Comparison of ENCODE assay signal across 16 mouse cellular contexts in genomic region chr12:12906771-12907170, GRCm38 (mm10). TPM values are rescaled to one million over a fixed set of nuclear protein-coding genes. Genes with fewer than 3 reads are reported as not detected.
DNase-seq lines count a peak whose midpoint lies in the region; ATAC-seq and TF ChIP-seq lines count a peak whose summit lies in the region.
"Had no signal": no experiment of that assay in that cellular context is flagged by ENCODE, and none has a peak within 500 bp of the region (broad histone marks: within the 10 kb centered on the region; RNA-seq: fewer than 3 reads in every experiment).

No protein-coding gene starts in this region.

- TF ChIP-seq CTCF in liver, postnatal 0 days (IDR thresholded peaks at IDR 0.05; ENCODE audit: low read depth), result no peak

- no peaks in the 10 kb centered on the region for H3K9me3 ChIP-seq in kidney, embryonic 16.5 days (ENCODE audit: low read length)
- no peaks in the 10 kb centered on the region for H3K9me3 ChIP-seq in kidney, embryonic 14.5 days (ENCODE audit: control insufficient read depth, low read length)
- no peaks in the 10 kb centered on the region for H3K9me3 ChIP-seq in neural tube, embryonic 13.5 days
- H3K9me3 ChIP-seq in forebrain, embryonic 13.5 days (replicated peaks), result no peaks in the 10 kb centered on the region
- no peaks in the 10 kb centered on the region for H3K9me3 ChIP-seq in limb, embryonic 10.5 days (replicated peaks)
- no peaks in the 10 kb centered on the region for H3K9me3 ChIP-seq in liver, postnatal 0 days (ENCODE audit: low read length)

- no peak for TF ChIP-seq EP300 in liver, postnatal 0 days (IDR thresholded peaks at IDR 0.05; ENCODE audit: low read depth)

- WGBS in kidney, embryonic 16.5 days, result 39% methylated on average over 6 of the region's 6 CpGs
- 42% methylated on average over 6 of the region's 6 CpGs for WGBS in kidney, embryonic 14.5 days
- WGBS in neural tube, embryonic 13.5 days, result 49% methylated on average over 6 of the region's 6 CpGs
- 57% methylated on average over 6 of the region's 6 CpGs for WGBS in forebrain, embryonic 13.5 days
- 30% methylated on average over 6 of the region's 6 CpGs for WGBS in limb, embryonic 10.5 days
- 55% methylated on average over 6 of the region's 6 CpGs for WGBS in liver, postnatal 0 days (ENCODE audit: insufficient replicate concordance)

- no peaks in the 10 kb centered on the region for H3K36me3 ChIP-seq in kidney, embryonic 16.5 days (ENCODE audit: insufficient read depth, low read length)
- H3K36me3 ChIP-seq in kidney, embryonic 14.5 days (ENCODE audit: control insufficient read depth, insufficient read depth, low read length), result no peaks in the 10 kb centered on the region
- H3K36me3 ChIP-seq in neural tube, embryonic 13.5 days, result no peaks in the 10 kb centered on the region
- no peaks in the 10 kb centered on the region for H3K36me3 ChIP-seq in forebrain, embryonic 13.5 days (ENCODE audit: poor library complexity, severe bottlenecking)
- no peaks in the 10 kb centered on the region for H3K36me3 ChIP-seq in limb, embryonic 10.5 days
- H3K36me3 ChIP-seq in liver, postnatal 0 days (replicated peaks; ENCODE audit: insufficient read depth, low read length), result no peaks in the 10 kb centered on the region

- H3K27ac ChIP-seq in kidney, embryonic 16.5 days (ENCODE audit: low read length), result 0 out of 2 replicates have a peak overlapping the region, but pooled peaks have one; percentile 1
- H3K27ac ChIP-seq in kidney, embryonic 14.5 days (ENCODE audit: low read depth, low read length), result no peak overlapping the region
- peak overlapping the region; percentile 52 for H3K27ac ChIP-seq in neural tube, embryonic 13.5 days (replicated peaks)
- H3K27ac ChIP-seq in forebrain, embryonic 13.5 days, result peak overlapping the region; percentile 59
- peak overlapping the region; percentile 75 for H3K27ac ChIP-seq in limb, embryonic 10.5 days
- H3K27ac ChIP-seq in liver, postnatal 0 days (ENCODE audit: low read depth), result no peak overlapping the region
- H3K27ac ChIP-seq: liver, embryonic 14.5 days had no signal

- no peak for DNase-seq in neural tube, embryonic 10.5 days (ENCODE audit: extremely low spot score, low spot score)
- peak; percentile 56 for DNase-seq in limb, embryonic 10.5 days (ENCODE audit: low spot score)
- DNase-seq in spleen, adult 12 weeks (ENCODE audit: low spot score), result no peak
- DNase-seq in liver, postnatal 0 days, result no peak
- DNase-seq: cerebellum, adult 8-10 months; gastrocnemius, postnatal 36 days; kidney, postnatal 4 days; layer of hippocampus, postnatal 36 days; thymus, adult 2 months had no signal

- H3K9ac ChIP-seq in kidney, embryonic 16.5 days (replicated peaks; ENCODE audit: low read length), result no peak overlapping the region
- no peak overlapping the region for H3K9ac ChIP-seq in kidney, embryonic 14.5 days (ENCODE audit: low read depth, low read length)
- no peak overlapping the region for H3K9ac ChIP-seq in neural tube, embryonic 13.5 days
- no peak overlapping the region for H3K9ac ChIP-seq in forebrain, embryonic 13.5 days
- H3K9ac ChIP-seq in liver, postnatal 0 days (replicated peaks), result no peak overlapping the region
- H3K9ac ChIP-seq: liver, embryonic 14.5 days had no signal

- no peak overlapping the region for H3K4me2 ChIP-seq in kidney, embryonic 16.5 days (replicated peaks; ENCODE audit: low read depth, low read length)
- H3K4me2 ChIP-seq in kidney, embryonic 14.5 days (replicated peaks; ENCODE audit: low read depth, low read length), result no peak overlapping the region
- no peak overlapping the region for H3K4me2 ChIP-seq in neural tube, embryonic 13.5 days
- H3K4me2 ChIP-seq in forebrain, embryonic 13.5 days, result no peak overlapping the region
- no peak overlapping the region for H3K4me2 ChIP-seq in liver, postnatal 0 days (ENCODE audit: low read depth, low read length)
- H3K4me2 ChIP-seq: heart, embryonic 11.5 days had no signal

- no peaks in the 10 kb centered on the region for H3K27me3 ChIP-seq in kidney, embryonic 16.5 days (ENCODE audit: insufficient read depth, low read length)
- no peaks in the 10 kb centered on the region for H3K27me3 ChIP-seq in kidney, embryonic 14.5 days (ENCODE audit: control insufficient read depth, insufficient read depth, low read length)
- no peaks in the 10 kb centered on the region for H3K27me3 ChIP-seq in neural tube, embryonic 13.5 days
- H3K27me3 ChIP-seq in forebrain, embryonic 13.5 days, result no peaks in the 10 kb centered on the region
- H3K27me3 ChIP-seq in limb, embryonic 10.5 days (ENCODE audit: low read depth, poor library complexity, severe bottlenecking), result no peaks in the 10 kb centered on the region
- H3K27me3 ChIP-seq in liver, postnatal 0 days (ENCODE audit: insufficient read depth, low read length), result no peaks in the 10 kb centered on the region

- ATAC-seq in kidney, embryonic 16.5 days (ENCODE audit: low FRiP score, low TSS enrichment), result no peak
- no peak for ATAC-seq in kidney, embryonic 14.5 days (ENCODE audit: low FRiP score, low TSS enrichment)
- ATAC-seq in neural tube, embryonic 13.5 days (ENCODE audit: low read depth), result no peak
- no peak for ATAC-seq in forebrain, embryonic 13.5 days
- no peak for ATAC-seq in liver, postnatal 0 days
- ATAC-seq: intestine, embryonic 16.5 days had no signal

- no peak overlapping the region for H3K4me3 ChIP-seq in kidney, embryonic 16.5 days (ENCODE audit: low read length)
- no peak overlapping the region for H3K4me3 ChIP-seq in kidney, embryonic 14.5 days (ENCODE audit: low read length)
- H3K4me3 ChIP-seq in neural tube, embryonic 13.5 days, result no peak overlapping the region
- H3K4me3 ChIP-seq in forebrain, embryonic 13.5 days, result no peak overlapping the region
- no peak overlapping the region for H3K4me3 ChIP-seq in limb, embryonic 10.5 days
- no peak overlapping the region for H3K4me3 ChIP-seq in liver, postnatal 0 days (ENCODE audit: low read depth, low read length)

- H3K4me1 ChIP-seq in kidney, embryonic 16.5 days (ENCODE audit: insufficient read depth, low read length), result peaks cover 28% of the 10 kb centered on the region
- peaks cover 10% of the 10 kb centered on the region for H3K4me1 ChIP-seq in kidney, embryonic 14.5 days (ENCODE audit: control insufficient read depth, insufficient read depth, low read length)
- peaks cover 41% of the 10 kb centered on the region for H3K4me1 ChIP-seq in neural tube, embryonic 13.5 days (replicated peaks)
- peaks cover 54% of the 10 kb centered on the region for H3K4me1 ChIP-seq in forebrain, embryonic 13.5 days
- peaks cover 47% of the 10 kb centered on the region for H3K4me1 ChIP-seq in limb, embryonic 10.5 days
- no peaks in the 10 kb centered on the region for H3K4me1 ChIP-seq in liver, postnatal 0 days (ENCODE audit: insufficient read depth)

RNA-seq across cellular contexts. Expression of gene Mycn, which starts 34.9 kb away (rescaled TPM):
- polyA plus RNA-seq in kidney, embryonic 16.5 days (2015; fragmentation: Nextera tagmentation; extraction: Ambion mirVana), result 74.8 and 77.9 TPM in 2 replicates
- polyA plus RNA-seq in kidney, embryonic 14.5 days (2014; fragmentation: Nextera tagmentation; extraction: Ambion mirVana), result 88.2 and 104 TPM in 2 replicates
- 60.3 and 63.4 TPM in 2 replicates for polyA plus RNA-seq in neural tube, embryonic 13.5 days (2015; fragmentation: Nextera tagmentation; extraction: Ambion mirVana)
- polyA plus RNA-seq in forebrain, embryonic 13.5 days (2015; fragmentation: Nextera tagmentation; extraction: Ambion mirVana), result 110 and 114 TPM in 2 replicates
- polyA plus RNA-seq in limb, embryonic 10.5 days (2016; fragmentation: Nextera tagmentation; extraction: Ambion mirVana), result 153 and 241 TPM in 2 replicates
- polyA plus RNA-seq in liver, postnatal 0 days (2015; fragmentation: Nextera tagmentation; extraction: Ambion mirVana), result 1.2 and 1.3 TPM in 2 replicates

Comparison
In these comparisons a context has a peak if more than half of its experiments do, and no peak if none do; other contexts are left out.
1. H3K27ac ChIP-seq: peak in kidney, embryonic 16.5 days (single experiment), neural tube, embryonic 13.5 days (single experiment), forebrain, embryonic 13.5 days (single experiment) and limb, embryonic 10.5 days (single experiment); none in kidney, embryonic 14.5 days (single experiment) and liver, postnatal 0 days (single experiment).
2. RNA of gene Mycn, which starts 34.9 kb away (polyA plus RNA-seq): 153 to 241 TPM in limb, embryonic 10.5 days, 110 to 114 TPM in forebrain, embryonic 13.5 days, 88.2 to 104 TPM in kidney, embryonic 14.5 days, 74.8 to 77.9 TPM in kidney, embryonic 16.5 days and 60.3 to 63.4 TPM in neural tube, embryonic 13.5 days; 1.2 to 1.3 TPM in liver, postnatal 0 days; every median in the first group is over 10 times any median in the second.